Mouse (Mus musculus): ENCODE results near the gene Nrxn3. TPM values are rescaled to one million over a fixed set of nuclear protein-coding genes. Genes with fewer than 3 reads are reported as not detected.

Nrxn3 gene
- polyA plus RNA-seq, 1 experiment from 2014 or later: 94.3 TPM

- Histone ChIP-seq H3K36me3 (replicated peaks) (no peaks in the 10 kb centered on the region), H3K4me2 (no peak overlapping the region), H3K4me3 (no peak overlapping the region), H3K27ac (no peak overlapping the region), H3K4me1 (no peaks in the 10 kb centered on the region), H3K27me3 (replicated peaks) (no peaks in the 10 kb centered on the region), H3K9me3 (no peaks in the 10 kb centered on the region), H3K9ac (no peak overlapping the region)
- WGBS: 65% methylated on average over 5 of the region's 5 CpGs
- ATAC-seq (replicated peaks): no peak
Measured at GRCm38 (mm10) chr12:89946522-89946921, 1223.8 kb downstream of the Nrxn3 start.

DNA sequence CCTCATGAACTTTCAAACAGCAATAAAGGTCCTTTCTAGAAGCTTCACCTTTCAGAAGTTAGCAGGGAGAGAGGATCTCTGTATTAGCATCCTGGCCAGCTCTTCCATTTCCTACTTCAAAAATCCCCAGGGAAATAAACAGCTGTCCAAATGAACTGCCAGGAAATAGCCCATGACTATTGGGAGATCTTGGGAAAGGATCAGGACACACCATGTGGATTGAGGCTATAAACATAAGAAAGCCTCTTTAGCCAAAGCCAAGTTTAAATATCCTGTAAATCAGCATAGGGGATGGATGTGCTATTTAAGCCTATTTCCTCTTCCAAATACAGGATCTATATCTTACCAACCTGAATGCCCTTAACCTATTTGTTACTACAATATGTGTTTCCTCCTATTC, 1230.6 kb downstream of the Nrxn3 start:
- Histone ChIP-seq H3K27ac (no peak overlapping the region), H3K4me3 (no peak overlapping the region), H3K9ac (no peak overlapping the region), H3K4me2 (no peak overlapping the region), H3K36me3 (replicated peaks) (no peaks in the 10 kb centered on the region), H3K9me3 (no peaks in the 10 kb centered on the region), H3K4me1 (peaks cover 4% of the 10 kb centered on the region; the same call in 1 of the 2 replicates), H3K27me3 (replicated peaks) (no peaks in the 10 kb centered on the region)
- ATAC-seq (replicated peaks): no peak

GRCm38 (mm10) chr12:89953649-89954048, 1231.0 kb downstream of the Nrxn3 start:
- H3K4me2 ChIP-seq: no peak overlapping the region
- no peak overlapping the region for H3K27ac ChIP-seq
- H3K36me3 ChIP-seq (replicated peaks): no peaks in the 10 kb centered on the region
- no peaks in the 10 kb centered on the region for H3K9me3 ChIP-seq
- ATAC-seq (replicated peaks): no peak
- H3K9ac ChIP-seq: no peak overlapping the region
- 65% methylated on average over 3 of the region's 3 CpGs for WGBS
- peaks cover 4% of the 10 kb centered on the region; the same call in 1 of the 2 replicates for H3K4me1 ChIP-seq
- no peaks in the 10 kb centered on the region for H3K27me3 ChIP-seq (replicated peaks)
- H3K4me3 ChIP-seq: no peak overlapping the region

DNA sequence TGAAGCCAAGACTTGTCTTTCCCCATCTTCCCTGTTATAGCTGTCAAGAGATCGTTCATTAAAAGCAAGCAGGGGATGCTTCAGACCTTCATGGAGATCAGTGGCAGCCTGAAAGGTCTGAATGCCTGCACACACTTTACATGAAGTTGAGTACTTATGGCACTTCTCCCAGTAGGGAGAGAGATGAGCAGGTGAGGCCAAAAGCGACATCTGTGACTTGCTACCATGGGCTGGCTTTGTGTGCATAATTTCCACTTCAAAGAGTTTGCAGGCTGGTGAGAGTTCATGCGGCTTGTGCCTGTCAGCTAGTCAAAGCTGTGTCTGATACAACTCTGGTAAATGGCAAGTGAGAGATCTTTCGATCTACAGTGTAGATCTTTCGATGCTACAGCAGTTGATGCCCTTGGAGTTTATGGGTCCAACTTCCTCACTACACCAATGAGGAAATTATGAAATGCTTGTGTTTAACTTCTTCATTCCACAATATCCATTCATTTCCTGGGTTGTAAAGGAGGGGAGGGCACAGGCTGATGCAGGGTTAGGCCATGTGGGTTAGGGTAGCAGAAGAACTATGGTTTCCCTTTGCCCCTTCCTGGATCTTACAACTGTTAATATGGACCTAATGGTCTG, 1231.9 kb downstream of the Nrxn3 start:
- Histone ChIP-seq H3K36me3 (replicated peaks) (no peaks in the 10 kb centered on the region), H3K4me2 (no peak overlapping the region), H3K9ac (no peak overlapping the region), H3K27me3 (replicated peaks) (no peaks in the 10 kb centered on the region), H3K4me1 (peaks cover 4% of the 10 kb centered on the region; the same call in 1 of the 2 replicates), H3K27ac (no peak overlapping the region), H3K4me3 (no peak overlapping the region), H3K9me3 (no peaks in the 10 kb centered on the region)
- ATAC-seq (replicated peaks): peak; percentile 45; the same call in 1 of the 2 replicates
- WGBS: 58% methylated on average over 5 of the region's 5 CpGs

DNA sequence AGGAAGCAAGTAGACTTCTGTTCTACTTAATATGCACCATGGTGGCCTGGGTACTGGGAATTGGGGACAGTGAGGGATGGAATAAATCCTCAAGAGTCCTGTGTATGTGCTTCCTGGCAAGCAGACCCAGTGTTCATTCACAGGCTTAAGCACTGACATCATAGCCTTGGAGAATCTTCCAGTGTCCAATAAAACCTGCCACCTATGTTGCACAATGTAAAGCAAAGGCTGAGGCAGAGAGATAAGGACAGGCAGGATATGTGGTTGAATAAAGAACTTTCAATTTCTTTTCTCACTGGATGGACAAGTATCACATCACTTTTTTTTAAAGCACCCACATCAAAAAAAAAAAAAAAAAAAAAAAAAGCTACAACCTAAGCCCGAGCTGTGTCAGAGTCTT, 1240.4 kb downstream of the Nrxn3 start:
- no peak overlapping the region for H3K4me3 ChIP-seq
- 61% methylated on average over 1 of the region's 1 CpGs for WGBS
- no peak overlapping the region for H3K27ac ChIP-seq

GRCm38 (mm10) chr12:89976648-89977047, 1254.0 kb downstream of the Nrxn3 start:
- no peaks in the 10 kb centered on the region for H3K9me3 ChIP-seq
- no peak overlapping the region for H3K4me3 ChIP-seq
- no peak overlapping the region for H3K9ac ChIP-seq
- H3K27ac ChIP-seq: no peak overlapping the region
- no peaks in the 10 kb centered on the region for H3K27me3 ChIP-seq (replicated peaks)
- ATAC-seq (replicated peaks): no peak
- WGBS: 98% methylated on average over 4 of the region's 4 CpGs
- H3K36me3 ChIP-seq (replicated peaks): no peaks in the 10 kb centered on the region
- no peaks in the 10 kb centered on the region for H3K4me1 ChIP-seq
- no peak overlapping the region for H3K4me2 ChIP-seq

More for the DNA sequence above, 1240.4 kb downstream of the Nrxn3 start:
- Histone ChIP-seq H3K4me2 (no peak overlapping the region), H3K9me3 (no peaks in the 10 kb centered on the region), H3K36me3 (replicated peaks) (no peaks in the 10 kb centered on the region), H3K4me1 (no peaks in the 10 kb centered on the region), H3K9ac (no peak overlapping the region), H3K27me3 (replicated peaks) (no peaks in the 10 kb centered on the region)
- ATAC-seq (replicated peaks): 0 out of 2 replicates have a peak, but pooled peaks have one; percentile 45

DNA sequence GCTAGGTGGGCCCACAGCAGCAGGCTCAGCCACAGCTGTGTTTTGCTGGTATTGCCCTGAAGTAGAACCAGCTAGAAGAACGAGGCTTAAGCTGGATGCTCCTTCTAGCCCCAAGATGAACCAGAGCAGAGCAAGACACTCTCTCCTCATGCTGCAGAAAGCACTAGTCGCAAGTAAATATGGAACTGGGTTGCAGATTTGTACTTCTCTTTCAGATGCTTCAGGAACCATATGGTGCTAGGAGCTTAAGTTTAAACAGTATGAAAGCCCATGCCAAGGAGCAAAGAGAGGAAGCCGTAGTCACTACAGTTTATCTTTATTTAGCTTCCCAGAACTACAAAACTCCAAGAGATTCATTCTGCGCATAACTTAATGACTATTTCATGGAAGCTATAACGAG, 1254.8 kb downstream of the Nrxn3 start:
- no peak for ATAC-seq (replicated peaks)
- 86% methylated on average over 5 of the region's 5 CpGs for WGBS

DNA sequence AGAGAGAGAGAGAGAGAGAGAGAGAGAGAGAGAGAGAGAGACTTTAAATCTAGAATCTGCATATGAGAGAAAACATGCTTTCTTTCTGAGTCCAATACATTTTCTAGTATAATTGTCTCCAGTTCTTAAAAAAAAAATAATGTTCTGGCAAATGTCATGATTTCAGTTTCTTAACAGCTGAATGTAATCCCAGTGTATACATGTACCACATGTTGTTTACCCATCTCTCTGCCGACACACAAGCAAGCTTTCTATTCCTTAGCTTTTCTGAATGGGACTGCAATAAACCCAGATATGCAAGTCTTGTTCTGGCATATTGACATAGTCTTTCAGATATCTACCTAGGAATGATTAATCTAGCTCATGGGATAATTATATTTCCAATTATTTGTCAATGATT, 1256.5 kb downstream of the Nrxn3 start:
- H3K36me3 ChIP-seq (replicated peaks): no peaks in the 10 kb centered on the region
- 77% methylated on average over 1 of the region's 1 CpGs for WGBS
- H3K27me3 ChIP-seq (replicated peaks): no peaks in the 10 kb centered on the region
- no peak overlapping the region for H3K9ac ChIP-seq
- no peaks in the 10 kb centered on the region for H3K9me3 ChIP-seq
- ATAC-seq (replicated peaks): no peak
- H3K4me1 ChIP-seq: peaks cover 15% of the 10 kb centered on the region
- no peak overlapping the region for H3K4me3 ChIP-seq
- no peak overlapping the region for H3K4me2 ChIP-seq
- H3K27ac ChIP-seq: no peak overlapping the region

More for the DNA sequence above, 1254.8 kb downstream of the Nrxn3 start:
- Histone ChIP-seq H3K4me3 (no peak overlapping the region), H3K4me1 (peaks cover 4% of the 10 kb centered on the region), H3K27ac (no peak overlapping the region), H3K36me3 (replicated peaks) (no peaks in the 10 kb centered on the region), H3K9ac (no peak overlapping the region), H3K4me2 (no peak overlapping the region), H3K9me3 (no peaks in the 10 kb centered on the region), H3K27me3 (replicated peaks) (no peaks in the 10 kb centered on the region)

- H3K9ac ChIP-seq: no peak overlapping the region
- peak; percentile 74 for ATAC-seq (replicated peaks)
- 15% methylated on average over 5 of the region's 5 CpGs for WGBS
- peaks cover 15% of the 10 kb centered on the region for H3K4me1 ChIP-seq
- H3K27ac ChIP-seq: 0 out of 2 replicates have a peak overlapping the region, but pooled peaks have one; percentile 20
- H3K36me3 ChIP-seq (replicated peaks): no peaks in the 10 kb centered on the region
- H3K27me3 ChIP-seq (replicated peaks): no peaks in the 10 kb centered on the region
- H3K4me3 ChIP-seq: no peak overlapping the region
- H3K9me3 ChIP-seq: no peaks in the 10 kb centered on the region
- H3K4me2 ChIP-seq: no peak overlapping the region
Measured at GRCm38 (mm10) chr12:89982445-89982844, 1259.8 kb downstream of the Nrxn3 start.

- H3K27ac ChIP-seq: peak overlapping the region; percentile 65; the same call in 1 of the 2 replicates
- no peak overlapping the region for H3K4me3 ChIP-seq
- peaks cover 15% of the 10 kb centered on the region for H3K4me1 ChIP-seq
- H3K4me2 ChIP-seq: no peak overlapping the region
- H3K27me3 ChIP-seq (replicated peaks): no peaks in the 10 kb centered on the region
- H3K9me3 ChIP-seq: no peaks in the 10 kb centered on the region
- no peaks in the 10 kb centered on the region for H3K36me3 ChIP-seq (replicated peaks)
- no peak overlapping the region for H3K9ac ChIP-seq
- ATAC-seq (replicated peaks): no peak
Measured at GRCm38 (mm10) chr12:89983399-89983798, 1260.7 kb downstream of the Nrxn3 start.

DNA sequence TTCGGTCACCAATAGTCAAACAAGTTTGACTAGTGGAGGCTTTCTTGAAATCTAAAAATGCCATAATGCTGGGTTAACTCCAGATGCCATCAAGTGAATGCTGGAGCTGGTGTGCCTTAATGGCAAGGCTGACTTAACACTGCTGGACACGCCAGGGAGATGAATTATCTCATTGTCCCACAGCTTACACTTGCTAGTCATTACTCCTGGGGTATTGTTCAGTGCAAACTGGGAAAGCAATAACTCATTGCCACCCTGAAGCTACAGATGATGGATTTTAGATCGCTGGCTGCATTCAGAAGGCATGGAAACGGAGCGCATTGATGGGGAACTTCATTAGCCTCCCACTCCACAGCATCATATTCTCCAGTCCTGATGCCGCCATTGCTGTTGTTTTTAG, 1263.5 kb downstream of the Nrxn3 start:
- H3K4me3 ChIP-seq: no peak overlapping the region
- no peaks in the 10 kb centered on the region for H3K36me3 ChIP-seq (replicated peaks)
- ATAC-seq (replicated peaks): no peak
- no peak overlapping the region for H3K27ac ChIP-seq
- no peaks in the 10 kb centered on the region for H3K27me3 ChIP-seq (replicated peaks)
- H3K9ac ChIP-seq: no peak overlapping the region
- WGBS: 71% methylated on average over 6 of the region's 6 CpGs
- no peaks in the 10 kb centered on the region for H3K9me3 ChIP-seq
- H3K4me2 ChIP-seq: no peak overlapping the region
- H3K4me1 ChIP-seq: peaks cover 15% of the 10 kb centered on the region

DNA sequence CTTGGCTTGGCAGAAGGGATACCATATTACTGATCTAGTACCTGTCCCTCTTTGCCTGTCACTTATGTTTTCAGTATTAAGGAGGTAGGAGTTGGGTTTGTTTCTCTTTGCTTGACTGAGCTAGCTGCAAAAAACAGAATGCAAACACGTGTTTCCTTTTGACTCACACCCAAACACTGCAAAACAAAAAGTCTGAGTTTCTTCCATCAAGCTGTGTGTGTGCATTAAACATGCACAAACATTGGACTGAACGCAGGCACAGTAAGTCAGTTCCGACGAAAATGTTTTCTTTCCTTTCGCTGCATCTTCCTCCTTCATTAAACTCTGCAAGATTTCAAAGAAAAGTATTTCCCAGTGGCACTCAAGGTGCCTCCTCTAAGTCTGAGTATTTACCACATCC, 1270.6 kb downstream of the Nrxn3 start:
- no peaks in the 10 kb centered on the region for H3K9me3 ChIP-seq
- H3K27ac ChIP-seq: no peak overlapping the region
- no peak overlapping the region for H3K9ac ChIP-seq
- H3K4me2 ChIP-seq: no peak overlapping the region
- H3K4me1 ChIP-seq: 0 out of 2 replicates have a peak, but pooled peaks cover 3% of the 10 kb centered on the region
- ATAC-seq (replicated peaks): no peak
- 71% methylated on average over 5 of the region's 5 CpGs for WGBS
- H3K4me3 ChIP-seq: no peak overlapping the region
- no peaks in the 10 kb centered on the region for H3K36me3 ChIP-seq (replicated peaks)
- H3K27me3 ChIP-seq (replicated peaks): no peaks in the 10 kb centered on the region

DNA sequence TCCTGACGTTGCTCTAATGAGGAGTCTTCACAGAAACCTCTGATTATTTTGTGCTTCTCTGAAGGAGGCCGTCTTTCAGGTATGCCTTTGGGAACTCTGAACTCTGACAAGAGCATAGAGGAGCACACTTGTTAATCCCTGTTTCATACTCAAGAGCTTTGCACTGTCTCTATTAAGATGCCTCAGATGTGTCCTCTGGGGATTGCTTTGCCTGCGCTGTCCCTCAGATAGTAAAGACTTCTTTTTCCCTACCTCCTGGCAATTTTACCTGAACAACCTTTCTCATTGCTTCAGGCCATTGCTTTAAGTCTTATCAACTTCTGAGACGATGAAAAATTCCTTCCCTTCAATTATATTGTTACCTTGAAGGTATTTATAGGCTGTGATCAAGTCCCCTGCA, 1272.7 kb downstream of the Nrxn3 start:
- whole genome bisulfite sequencing: 57% methylated on average over 4 of the region's 4 CpGs
- no peaks in the 10 kb centered on the region for H3K9me3 ChIP-seq
- no peak overlapping the region for H3K9ac ChIP-seq
- no peak overlapping the region for H3K4me2 ChIP-seq
- no peak; the same call in 1 of the 2 replicates for ATAC-seq (replicated peaks)
- H3K4me3 ChIP-seq: no peak overlapping the region
- no peaks in the 10 kb centered on the region for H3K36me3 ChIP-seq (replicated peaks)
- no peak overlapping the region for H3K27ac ChIP-seq
- no peaks in the 10 kb centered on the region for H3K27me3 ChIP-seq (replicated peaks)
- 0 out of 2 replicates have a peak, but pooled peaks cover 3% of the 10 kb centered on the region for H3K4me1 ChIP-seq

Measured in midbrain, embryonic 15.5 days (tissue).